ENCODE assay signal across 15 mouse cellular contexts in the genomic region with DNA sequence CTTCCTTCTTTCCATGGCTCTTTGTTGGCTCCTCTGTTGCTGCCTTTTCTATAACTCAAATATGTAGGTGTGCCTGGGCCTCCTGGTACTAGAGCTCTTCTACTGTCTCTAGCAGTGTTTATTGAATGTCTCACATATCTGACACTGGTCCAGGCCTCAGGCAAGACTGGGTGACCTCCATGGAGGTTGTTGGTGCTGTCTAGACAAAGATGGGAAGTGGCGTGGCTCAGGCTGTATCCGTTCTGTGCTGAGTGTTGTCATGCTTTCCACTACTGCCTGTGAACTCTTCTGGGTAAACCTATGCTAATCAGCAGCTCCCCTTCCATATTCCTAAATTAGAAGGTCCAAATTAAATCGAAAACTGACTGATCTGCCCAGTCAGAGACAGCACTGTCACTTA.
"Had no signal": no experiment of that assay in that cellular context is flagged by ENCODE, and none has a peak within 500 bp of the region (broad histone marks: within the 10 kb centered on the region; RNA-seq: fewer than 3 reads in every experiment).

No protein-coding gene starts in this region.

- H3K4me2 ChIP-seq: liver, embryonic 12.5 days; lung, embryonic 14.5 days; midbrain, embryonic 13.5 days; midbrain, embryonic 15.5 days; neural tube, embryonic 13.5 days; neural tube, embryonic 15.5 days; stomach, embryonic 15.5 days had no signal

- ATAC-seq: liver, embryonic 12.5 days; midbrain, embryonic 13.5 days; midbrain, embryonic 15.5 days had no signal

- H3K4me3 ChIP-seq: liver, embryonic 12.5 days; midbrain, embryonic 10.5 days; midbrain, embryonic 13.5 days; midbrain, embryonic 15.5 days; myocyte; neural tube, embryonic 13.5 days; neural tube, embryonic 15.5 days; stomach, embryonic 15.5 days had no signal

- DNase-seq: lung, embryonic 14.5 days; right cerebral cortex, postnatal 14 days; thymus, adult 2 months; thymus, postnatal 25 days; thymus, postnatal 4 days had no signal

- H3K4me1 ChIP-seq: liver, embryonic 12.5 days; midbrain, embryonic 15.5 days; neural tube, embryonic 13.5 days; neural tube, embryonic 15.5 days; stomach, embryonic 15.5 days had no signal

- H3K9me3 ChIP-seq: liver, embryonic 12.5 days; midbrain, embryonic 10.5 days; midbrain, embryonic 13.5 days; midbrain, embryonic 15.5 days; neural tube, embryonic 13.5 days; neural tube, embryonic 15.5 days; stomach, embryonic 15.5 days had no signal

- H3K27ac ChIP-seq: liver, embryonic 12.5 days; liver, embryonic 14.5 days; midbrain, embryonic 10.5 days; midbrain, embryonic 13.5 days; midbrain, embryonic 15.5 days; neural tube, embryonic 13.5 days; neural tube, embryonic 15.5 days; stomach, embryonic 15.5 days; stomach, postnatal 0 days had no signal

- H3K27me3 ChIP-seq: liver, embryonic 12.5 days; midbrain, embryonic 13.5 days; midbrain, embryonic 15.5 days; neural tube, embryonic 13.5 days; neural tube, embryonic 15.5 days; stomach, embryonic 15.5 days had no signal

- H3K9ac ChIP-seq: liver, embryonic 12.5 days; liver, embryonic 14.5 days; lung, embryonic 14.5 days; midbrain, embryonic 13.5 days; midbrain, embryonic 15.5 days; neural tube, embryonic 13.5 days; neural tube, embryonic 15.5 days; stomach, embryonic 15.5 days had no signal
